Mouse (Mus musculus) brain, embryonic 14.5 days (tissue): ENCODE measurements at regions not wholly inside any gene's neighbourhood (a gene's known extent, or its start where the extent isn't known, plus 50 kb on each side); places are given as distances from the start of the nearest gene placed in this dataset.
A peak's percentile ranks its signal among the peaks of the same experiment; 100 is the strongest.

Experiments used
- DNase-seq: peaks from one replicate; pipeline ENCODE4 v3.0.0-alpha.2; 2011; ENCODE audit warnings: low read depth
- CTCF ChIP-seq: fragments of 200-500 bp; IDR thresholded peaks from 2 replicates; pipeline ENCODE4 v1.5.1; 2012; ENCODE audit warnings: inconsistent platforms, mild to moderate bottlenecking, moderate library complexity, borderline replicate concordance; ENCODE audit not compliant: insufficient read depth, insufficient read length; ENCODE audit errors: extremely low read depth
- POLR2A ChIP-seq: fragments of 200-500 bp; IDR thresholded peaks from 2 replicates; pipeline ENCODE4 v1.6.1; 2012; ENCODE audit warnings: mild to moderate bottlenecking, inconsistent platforms, borderline replicate concordance; ENCODE audit not compliant: poor library complexity, insufficient read depth, insufficient read length, severe bottlenecking; ENCODE audit errors: extremely low read depth

- no peak for TF ChIP-seq CTCF
- no peak for TF ChIP-seq POLR2A
- no peak for DNase-seq
Observed at GRCm38 (mm10) chr9:23535872-23536271, 313.0 kb downstream of the Bmper start.

- TF ChIP-seq CTCF (no peak), POLR2A (no peak)
- no peak for DNase-seq
Observed at GRCm38 (mm10) chr9:23538051-23538450, 315.2 kb downstream of the Bmper start.

- peak; percentile 62 for DNase-seq
- TF ChIP-seq CTCF (no peak), POLR2A (no peak)
Observed at GRCm38 (mm10) chr9:23551692-23552091, 328.8 kb downstream of the Bmper start.

- TF ChIP-seq CTCF (no peak), POLR2A (no peak)
- DNase-seq: no peak
Observed at GRCm38 (mm10) chr9:23553766-23554165, 330.9 kb downstream of the Bmper start.

GRCm38 (mm10) chr9:23557601-23558000 is 334.7 kb downstream of the Bmper start:
- no peak for TF ChIP-seq CTCF
- TF ChIP-seq POLR2A: no peak
- peak; percentile 66 for DNase-seq

GRCm38 (mm10) chr9:23561924-23562323 is 339.0 kb downstream of the Bmper start:
- TF ChIP-seq POLR2A (no peak), CTCF (no peak)
- peak; percentile 18 for DNase-seq

GRCm38 (mm10) chr9:23567081-23567480 is 344.2 kb downstream of the Bmper start:
- no peak for DNase-seq
- no peak for TF ChIP-seq CTCF
- TF ChIP-seq POLR2A: no peak

- TF ChIP-seq POLR2A (no peak), CTCF (no peak)
- no peak for DNase-seq
Observed at GRCm38 (mm10) chr9:23570150-23570549, 347.3 kb downstream of the Bmper start.

- peak; percentile 79 for DNase-seq
- TF ChIP-seq CTCF: no peak
- no peak for TF ChIP-seq POLR2A
Observed at GRCm38 (mm10) chr9:23576314-23576713, 353.4 kb downstream of the Bmper start.

GRCm38 (mm10) chr9:23580155-23580554 is 357.3 kb downstream of the Bmper start:
- DNase-seq: peak; percentile 95
- TF ChIP-seq CTCF: no peak
- no peak for TF ChIP-seq POLR2A

- DNase-seq: peak; percentile 97
- TF ChIP-seq POLR2A: no peak
- TF ChIP-seq CTCF: peak; percentile 86
Observed at GRCm38 (mm10) chr9:23581039-23581606, 358.2 kb downstream of the Bmper start.

GRCm38 (mm10) chr9:23584561-23584960 is 361.7 kb downstream of the Bmper start:
- no peak for TF ChIP-seq POLR2A
- no peak for TF ChIP-seq CTCF
- peak; percentile 31 for DNase-seq

GRCm38 (mm10) chr9:23589024-23589423 is 366.1 kb downstream of the Bmper start:
- no peak for DNase-seq
- TF ChIP-seq CTCF: no peak
- TF ChIP-seq POLR2A: no peak

GRCm38 (mm10) chr9:23591906-23592305 is 369.0 kb downstream of the Bmper start:
- TF ChIP-seq POLR2A (no peak), CTCF (no peak)
- DNase-seq: peak; percentile 55
